Mouse (Mus musculus) intestine, postnatal 0 days (tissue): ENCODE results near the gene Gja1. TPM values are rescaled to one million over a fixed set of nuclear protein-coding genes. Genes with fewer than 3 reads are reported as not detected.

Source experiments
- ATAC-seq: fragments of 200-750 bp; cut with Nextera tagmentation; 2 replicates; pipeline ENCODE4 v1.8.0; 2017; ENCODE audit warnings: mild to moderate bottlenecking, moderate TSS enrichment, moderate library complexity
- H3K27ac ChIP-seq: fragments of 300-500 bp; sonication (generic); 2 replicates; pipeline ENCODE4 v1.5.1; 2014; ENCODE audit warnings: mild to moderate bottlenecking, low read depth, low read length, moderate library complexity
- H3K27me3 ChIP-seq: fragments of 300-500 bp; sonication (generic); replicated peaks from 2 replicates; pipeline ENCODE4 v1.6.1; 2014; ENCODE audit warnings: low read length, mixed read lengths; ENCODE audit not compliant: control insufficient read depth, insufficient read depth
- H3K36me3 ChIP-seq: fragments of 300-500 bp; sonication (generic); 2 replicates; pipeline ENCODE4 v1.6.1; 2014; ENCODE audit warnings: mild to moderate bottlenecking, moderate library complexity; ENCODE audit not compliant: control insufficient read depth, insufficient read depth
- H3K4me1 ChIP-seq: fragments of 300-500 bp; sonication (generic); replicated peaks from 2 replicates; pipeline ENCODE4 v1.6.1; 2014; ENCODE audit warnings: antibody characterized with exemption, low read length, mixed read lengths; ENCODE audit not compliant: control insufficient read depth, insufficient read depth
- H3K4me2 ChIP-seq: fragments of 300-500 bp; sonication (generic); replicated peaks from 2 replicates; pipeline ENCODE4 v1.6.1; 2014; ENCODE audit warnings: low read depth, mild to moderate bottlenecking, moderate library complexity
- H3K4me3 ChIP-seq: fragments of 300-500 bp; sonication (generic); 2 replicates; pipeline ENCODE4 v1.5.1; 2014; ENCODE audit warnings: low read depth, low read length
- H3K9ac ChIP-seq: fragments of 300-500 bp; sonication (generic); 2 replicates; pipeline ENCODE4 v1.6.1; 2014; ENCODE audit warnings: mild to moderate bottlenecking, low read depth, low read length
- H3K9me3 ChIP-seq: fragments of 300-500 bp; sonication (generic); 2 replicates; pipeline ENCODE4 v1.6.1; 2016; ENCODE audit warnings: mixed run types; ENCODE audit not compliant: control insufficient read depth
- CTCF ChIP-seq: sonication (generic); IDR thresholded peaks from 2 replicates; pipeline ENCODE4 v1.5.1; 2016; ENCODE audit warnings: low read depth, mild to moderate bottlenecking, control low read depth, antibody characterized with exemption, moderate library complexity
- WGBS: fragments of 180-500 bp; shearing (Covaris S2); extraction: QIAGEN DNeasy Blood & Tissue Kit; methylation state at CpG from one replicate; pipeline ENCODE4 v1.1.7; 2014; 5-methylcytosine and 5-hydroxymethylcytosine counted together
- polyA plus RNA-seq: library from polyadenylated mRNA; unstranded; fragments of >200 nt; fragmentation: Nextera tagmentation; extraction: Ambion mirVana; gene quantifications from 2 replicates; pipeline ENCODE4 v1.2.1, GENCODE M21; 2015

Gene Gja1
- polyA plus RNA-seq, 1 experiment from 2014 or later = 30.6 TPM

GRCm38 (mm10) chr10:56406386-56407130, 29.4 kb downstream of the Gja1 start:
- WGBS = 78% methylated on average over 6 of the region's 6 CpGs
- H3K9me3 ChIP-seq = no peaks in the 10 kb centered on the region
- no peak for ATAC-seq
- no peak overlapping the region for H3K4me2 ChIP-seq
- no peaks in the 10 kb centered on the region for H3K27me3 ChIP-seq
- H3K9ac ChIP-seq = no peak overlapping the region
- H3K4me1 ChIP-seq = no peaks in the 10 kb centered on the region
- no peaks in the 10 kb centered on the region for H3K36me3 ChIP-seq
- 0 out of 2 replicates have a peak, but pooled peaks have one; percentile 12 for TF ChIP-seq CTCF
- H3K27ac ChIP-seq = no peak overlapping the region
- H3K4me3 ChIP-seq = no peak overlapping the region

GRCm38 (mm10) chr10:56415894-56416570, 38.9 kb downstream of the Gja1 start:
- H3K9ac ChIP-seq = no peak overlapping the region
- H3K27me3 ChIP-seq = no peaks in the 10 kb centered on the region
- no peaks in the 10 kb centered on the region for H3K36me3 ChIP-seq
- no peaks in the 10 kb centered on the region for H3K4me1 ChIP-seq
- H3K27ac ChIP-seq = no peak overlapping the region
- no peak overlapping the region for H3K4me2 ChIP-seq
- no peaks in the 10 kb centered on the region for H3K9me3 ChIP-seq
- no peak for ATAC-seq
- 54% methylated on average over 7 of the region's 7 CpGs for WGBS
- no peak overlapping the region for H3K4me3 ChIP-seq
- no peak for TF ChIP-seq CTCF

GRCm38 (mm10) chr10:56422518-56422917, 45.4 kb downstream of the Gja1 start:
- Histone ChIP-seq H3K4me3 (no peak overlapping the region), H3K4me2 (no peak overlapping the region), H3K4me1 (no peaks in the 10 kb centered on the region), H3K9me3 (no peaks in the 10 kb centered on the region), H3K9ac (no peak overlapping the region), H3K36me3 (no peaks in the 10 kb centered on the region), H3K27ac (no peak overlapping the region), H3K27me3 (no peaks in the 10 kb centered on the region)
- no peak for ATAC-seq
- no peak for TF ChIP-seq CTCF
- WGBS = 91% methylated on average over 4 of the region's 4 CpGs

- H3K27ac ChIP-seq = no peak overlapping the region
- H3K4me3 ChIP-seq = no peak overlapping the region
- H3K4me1 ChIP-seq = no peaks in the 10 kb centered on the region
- no peak for TF ChIP-seq CTCF
- H3K27me3 ChIP-seq = no peaks in the 10 kb centered on the region
- no peak for ATAC-seq
- WGBS = 68% methylated on average over 15 of the region's 15 CpGs
- H3K4me2 ChIP-seq = no peak overlapping the region
- no peaks in the 10 kb centered on the region for H3K36me3 ChIP-seq
- no peak overlapping the region for H3K9ac ChIP-seq
- no peaks in the 10 kb centered on the region for H3K9me3 ChIP-seq
Observed at GRCm38 (mm10) chr10:56425016-56425798, 48.1 kb downstream of the Gja1 start.

GRCm38 (mm10) chr10:56426369-56426768, 49.2 kb downstream of the Gja1 start:
- 59% methylated on average over 4 of the region's 4 CpGs for WGBS
- no peak overlapping the region for H3K4me2 ChIP-seq
- no peaks in the 10 kb centered on the region for H3K4me1 ChIP-seq
- no peak overlapping the region for H3K27ac ChIP-seq
- H3K4me3 ChIP-seq = no peak overlapping the region
- no peaks in the 10 kb centered on the region for H3K27me3 ChIP-seq
- H3K36me3 ChIP-seq = no peaks in the 10 kb centered on the region
- TF ChIP-seq CTCF = no peak
- no peak overlapping the region for H3K9ac ChIP-seq
- no peaks in the 10 kb centered on the region for H3K9me3 ChIP-seq
- ATAC-seq = no peak

- no peak for TF ChIP-seq CTCF
- Histone ChIP-seq H3K27me3 (no peaks in the 10 kb centered on the region), H3K4me2 (no peak overlapping the region), H3K9ac (no peak overlapping the region), H3K9me3 (no peaks in the 10 kb centered on the region), H3K27ac (no peak overlapping the region), H3K4me1 (no peaks in the 10 kb centered on the region), H3K4me3 (no peak overlapping the region), H3K36me3 (no peaks in the 10 kb centered on the region)
- no peak for ATAC-seq
- WGBS = 68% methylated on average over 2 of the region's 2 CpGs
Observed at GRCm38 (mm10) chr10:56427382-56427781, 50.3 kb downstream of the Gja1 start.
